Mouse (Mus musculus): ENCODE measurements at regions not wholly inside any gene's neighbourhood (a gene's known extent, or its start where the extent isn't known, plus 50 kb on each side); places are given as distances from the start of the nearest gene placed in this dataset.

DNA sequence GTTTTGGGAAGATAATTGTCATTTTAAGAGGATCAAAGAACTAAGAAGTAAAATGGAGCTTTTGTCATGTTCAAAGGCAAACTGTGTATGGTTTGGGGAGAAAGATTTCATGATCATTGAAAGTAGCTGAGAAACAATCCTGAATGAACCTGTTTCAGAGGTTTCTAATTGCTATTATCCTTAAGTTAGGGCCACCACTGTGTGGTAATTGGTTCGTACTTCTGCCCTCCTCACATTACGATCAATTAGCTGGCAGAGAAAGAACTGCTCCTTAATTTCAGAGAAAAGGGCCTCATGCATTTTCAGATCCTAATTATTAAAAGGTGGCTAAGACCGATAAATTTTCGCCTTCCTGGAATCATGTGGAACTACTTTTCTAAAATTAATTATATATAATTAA lies 208.6 kb downstream of the Etv1 start:
- no peak for DNase-seq (ENCODE audit: extremely low read depth, low read depth, low spot score)
- WGBS, result 93% methylated on average over 4 of the region's 4 CpGs

DNA sequence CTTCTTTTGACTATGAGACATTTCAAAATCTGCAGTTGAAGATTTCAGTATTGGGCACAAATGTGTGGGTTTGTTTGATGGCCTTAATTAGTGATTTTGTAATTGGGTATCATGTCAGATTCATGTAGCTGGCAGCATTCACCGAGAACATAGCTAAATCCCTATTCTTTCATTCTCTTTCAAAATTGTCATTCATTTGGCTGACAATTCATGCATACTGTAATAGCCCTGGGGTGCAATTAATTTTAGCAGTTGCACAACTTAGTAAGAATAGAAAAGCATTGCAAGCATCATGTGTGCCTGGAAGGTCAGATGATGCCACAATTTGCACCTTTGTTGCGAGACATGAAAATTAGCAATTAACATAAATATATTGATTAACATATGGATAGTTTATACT lies 248.0 kb downstream of the Etv1 start:
- no peak for DNase-seq (ENCODE audit: extremely low read depth, low read depth, low spot score)
- WGBS, result 82% methylated on average over 2 of the region's 2 CpGs
- TF ChIP-seq POLR2A (IDR thresholded peaks at IDR 0.05; ENCODE audit: extremely low read depth, insufficient read depth, low read length) (no peak), CTCF (IDR thresholded peaks at IDR 0.05; ENCODE audit: low read depth, low read length) (no peak)

More for the DNA sequence above, 208.6 kb downstream of the Etv1 start:
- Histone ChIP-seq H3K79me2 (ENCODE audit: control insufficient read depth, insufficient read depth, low read length) (no peaks in the 10 kb centered on the region), H3K4me1 (ENCODE audit: control insufficient read depth, insufficient read depth, low read length) (no peaks in the 10 kb centered on the region), H3K9ac (ENCODE audit: low read depth, low read length) (no peak overlapping the region), H3K4me3 (ENCODE audit: insufficient read depth, low read depth, low read length) (no peak overlapping the region), H3K27me3 (ENCODE audit: control insufficient read depth, insufficient read depth, low read length) (no peaks in the 10 kb centered on the region), H3K36me3 (ENCODE audit: control insufficient read depth, insufficient read depth, low read length) (no peaks in the 10 kb centered on the region), H3K27ac (replicated peaks; ENCODE audit: insufficient read depth, low read depth, low read length) (no peak overlapping the region)
- TF ChIP-seq CTCF (IDR thresholded peaks at IDR 0.05; ENCODE audit: low read depth, low read length) (no peak), POLR2A (IDR thresholded peaks at IDR 0.05; ENCODE audit: extremely low read depth, insufficient read depth, low read length) (no peak)

DNA sequence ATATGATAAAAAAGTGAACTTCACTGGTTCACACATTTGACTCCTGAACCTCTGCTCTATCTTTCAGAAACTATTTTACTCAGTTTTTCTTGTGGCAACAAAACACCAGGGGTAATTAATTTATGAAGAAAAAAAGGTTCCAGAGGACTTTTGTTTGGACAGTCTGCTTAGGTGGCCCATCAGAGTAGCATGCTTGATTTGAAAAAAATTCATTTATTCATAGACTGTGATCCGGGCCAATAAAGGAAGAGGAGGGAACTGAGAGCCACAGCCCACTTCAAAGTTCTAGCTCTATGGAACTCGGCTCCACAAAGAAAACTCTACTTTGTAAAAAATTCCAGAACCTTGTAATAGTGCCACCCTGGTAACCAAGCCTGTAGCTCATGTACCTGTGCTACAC lies 248.8 kb downstream of the Etv1 start:
- no peak overlapping the region for H3K27ac ChIP-seq (replicated peaks; ENCODE audit: insufficient read depth, low read depth, low read length)
- 83% methylated on average over 2 of the region's 2 CpGs for WGBS
- TF ChIP-seq CTCF (IDR thresholded peaks at IDR 0.05; ENCODE audit: low read depth, low read length), result no peak
- no peak for TF ChIP-seq POLR2A (IDR thresholded peaks at IDR 0.05; ENCODE audit: extremely low read depth, insufficient read depth, low read length)
- H3K4me1 ChIP-seq (ENCODE audit: control insufficient read depth, insufficient read depth, low read length), result no peaks in the 10 kb centered on the region
- no peaks in the 10 kb centered on the region for H3K27me3 ChIP-seq (ENCODE audit: control insufficient read depth, insufficient read depth, low read length)
- DNase-seq (ENCODE audit: extremely low read depth, low read depth, low spot score), result no peak
- no peak overlapping the region for H3K4me3 ChIP-seq (ENCODE audit: insufficient read depth, low read depth, low read length)
- no peaks in the 10 kb centered on the region for H3K79me2 ChIP-seq (ENCODE audit: control insufficient read depth, insufficient read depth, low read length)
- no peak overlapping the region for H3K9ac ChIP-seq (ENCODE audit: low read depth, low read length)
- no peaks in the 10 kb centered on the region for H3K36me3 ChIP-seq (ENCODE audit: control insufficient read depth, insufficient read depth, low read length)

More for the DNA sequence above, 248.0 kb downstream of the Etv1 start:
- no peak overlapping the region for H3K9ac ChIP-seq (ENCODE audit: low read depth, low read length)
- H3K79me2 ChIP-seq (ENCODE audit: control insufficient read depth, insufficient read depth, low read length), result no peaks in the 10 kb centered on the region
- H3K27me3 ChIP-seq (ENCODE audit: control insufficient read depth, insufficient read depth, low read length), result no peaks in the 10 kb centered on the region
- H3K4me3 ChIP-seq (ENCODE audit: insufficient read depth, low read depth, low read length), result no peak overlapping the region
- H3K27ac ChIP-seq (replicated peaks; ENCODE audit: insufficient read depth, low read depth, low read length), result no peak overlapping the region
- no peaks in the 10 kb centered on the region for H3K36me3 ChIP-seq (ENCODE audit: control insufficient read depth, insufficient read depth, low read length)
- H3K4me1 ChIP-seq (ENCODE audit: control insufficient read depth, insufficient read depth, low read length), result no peaks in the 10 kb centered on the region

GRCm38 (mm10) chr12:39033982-39034381 lies 254.8 kb downstream of the Etv1 start:
- WGBS, result 64% methylated on average over 3 of the region's 3 CpGs
- TF ChIP-seq CTCF (IDR thresholded peaks at IDR 0.05; ENCODE audit: low read depth, low read length), result no peak
- TF ChIP-seq POLR2A (IDR thresholded peaks at IDR 0.05; ENCODE audit: extremely low read depth, insufficient read depth, low read length), result no peak
- H3K27me3 ChIP-seq (ENCODE audit: control insufficient read depth, insufficient read depth, low read length), result no peaks in the 10 kb centered on the region

DNA sequence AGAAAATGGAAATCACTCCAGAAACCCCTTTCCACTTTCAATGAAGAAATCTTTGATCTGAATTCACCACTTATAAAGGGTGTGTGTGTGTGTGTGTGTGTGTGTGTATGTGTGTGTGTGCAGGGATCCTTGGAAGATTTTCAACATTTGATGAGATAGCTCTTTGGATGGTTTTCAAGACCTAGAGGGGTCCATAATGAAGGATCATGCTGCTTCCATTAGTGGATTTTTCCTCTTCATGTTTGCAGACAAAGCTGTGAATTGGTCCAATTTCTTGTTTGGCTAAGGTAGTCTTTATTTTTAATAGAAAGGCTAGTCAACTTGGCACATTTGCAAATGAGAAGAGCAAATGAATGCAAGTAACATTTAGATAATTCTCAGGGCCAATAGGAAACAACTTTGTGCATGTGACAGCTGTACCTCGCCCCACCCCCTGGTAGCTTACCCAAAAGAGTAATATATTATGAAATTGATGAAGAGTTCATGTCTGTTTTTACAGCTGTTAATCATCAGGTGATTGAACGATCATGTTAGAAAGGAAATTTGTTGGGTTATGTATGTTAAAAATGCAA lies 257.4 kb downstream of the Etv1 start:
- no peaks in the 10 kb centered on the region for H3K4me1 ChIP-seq (ENCODE audit: control insufficient read depth, insufficient read depth, low read length)
- H3K27ac ChIP-seq (replicated peaks; ENCODE audit: insufficient read depth, low read depth, low read length), result no peak overlapping the region
- H3K9ac ChIP-seq (ENCODE audit: low read depth, low read length), result no peak overlapping the region
- 83% methylated on average over 2 of the region's 2 CpGs for WGBS
- no peaks in the 10 kb centered on the region for H3K36me3 ChIP-seq (ENCODE audit: control insufficient read depth, insufficient read depth, low read length)
- no peak for TF ChIP-seq CTCF (IDR thresholded peaks at IDR 0.05; ENCODE audit: low read depth, low read length)
- no peaks in the 10 kb centered on the region for H3K79me2 ChIP-seq (ENCODE audit: control insufficient read depth, insufficient read depth, low read length)
- no peak overlapping the region for H3K4me3 ChIP-seq (ENCODE audit: insufficient read depth, low read depth, low read length)
- H3K27me3 ChIP-seq (ENCODE audit: control insufficient read depth, insufficient read depth, low read length), result no peaks in the 10 kb centered on the region
- DNase-seq (ENCODE audit: extremely low read depth, low read depth, low spot score), result no peak

More at GRCm38 (mm10) chr12:39033982-39034381, 254.8 kb downstream of the Etv1 start:
- H3K4me1 ChIP-seq (ENCODE audit: control insufficient read depth, insufficient read depth, low read length), result no peaks in the 10 kb centered on the region
- no peak overlapping the region for H3K27ac ChIP-seq (replicated peaks; ENCODE audit: insufficient read depth, low read depth, low read length)
- DNase-seq (ENCODE audit: extremely low read depth, low read depth, low spot score), result no peak
- H3K79me2 ChIP-seq (ENCODE audit: control insufficient read depth, insufficient read depth, low read length), result no peaks in the 10 kb centered on the region
- H3K9ac ChIP-seq (ENCODE audit: low read depth, low read length), result no peak overlapping the region
- H3K4me3 ChIP-seq (ENCODE audit: insufficient read depth, low read depth, low read length), result no peak overlapping the region
- H3K36me3 ChIP-seq (ENCODE audit: control insufficient read depth, insufficient read depth, low read length), result no peaks in the 10 kb centered on the region

- 78% methylated on average over 3 of the region's 3 CpGs for whole genome bisulfite sequencing
- no peaks in the 10 kb centered on the region for H3K36me3 ChIP-seq (ENCODE audit: control insufficient read depth, insufficient read depth, low read length)
Measured at GRCm38 (mm10) chr12:39038077-39038476, 258.9 kb downstream of the Etv1 start.

More at GRCm38 (mm10) chr12:39038077-39038476, 258.9 kb downstream of the Etv1 start:
- Histone ChIP-seq H3K27me3 (ENCODE audit: control insufficient read depth, insufficient read depth, low read length) (no peaks in the 10 kb centered on the region), H3K27ac (replicated peaks; ENCODE audit: insufficient read depth, low read depth, low read length) (no peak overlapping the region), H3K9ac (ENCODE audit: low read depth, low read length) (no peak overlapping the region), H3K79me2 (ENCODE audit: control insufficient read depth, insufficient read depth, low read length) (no peaks in the 10 kb centered on the region), H3K4me3 (ENCODE audit: insufficient read depth, low read depth, low read length) (no peak overlapping the region), H3K4me1 (ENCODE audit: control insufficient read depth, insufficient read depth, low read length) (no peaks in the 10 kb centered on the region)
- TF ChIP-seq CTCF (IDR thresholded peaks at IDR 0.05; ENCODE audit: low read depth, low read length), result no peak
- no peak for TF ChIP-seq POLR2A (IDR thresholded peaks at IDR 0.05; ENCODE audit: extremely low read depth, insufficient read depth, low read length)
- DNase-seq (ENCODE audit: extremely low read depth, low read depth, low spot score), result no peak
